9 mouse cellular contexts compared by ENCODE assay signal in the genomic region with DNA sequence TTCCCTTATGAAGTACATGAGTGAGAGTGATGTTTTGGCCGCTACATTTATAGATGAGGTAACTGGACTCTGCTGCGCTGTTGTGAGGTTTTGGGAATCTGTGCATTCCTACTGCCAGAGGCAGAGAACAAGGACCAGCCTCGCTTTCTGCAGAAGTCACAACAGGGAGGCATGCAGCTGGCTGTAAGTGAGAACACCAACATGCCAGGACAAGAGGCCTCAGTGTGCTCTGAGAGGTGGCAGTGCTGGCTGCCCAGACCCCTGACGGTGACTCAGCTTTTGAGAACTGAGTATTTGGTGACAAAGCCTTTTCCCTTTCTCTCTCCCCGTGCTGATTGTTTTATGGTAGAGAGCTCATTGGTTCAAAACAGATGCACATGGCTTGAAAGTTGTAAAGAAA. TPM values are rescaled to one million over a fixed set of nuclear protein-coding genes. Genes with fewer than 3 reads are reported as not detected.
DNase-seq lines count a peak whose midpoint lies in the region; ATAC-seq and TF ChIP-seq lines count a peak whose summit lies in the region.
"Had no signal": no experiment of that assay in that cellular context is flagged by ENCODE, and none has a peak within 500 bp of the region (broad histone marks: within the 10 kb centered on the region; RNA-seq: fewer than 3 reads in every experiment).

No protein-coding gene starts in this region.

- H3K9me3 ChIP-seq in embryonic facial prominence, embryonic 10.5 days: no peaks in the 10 kb centered on the region
- no peaks in the 10 kb centered on the region for H3K9me3 ChIP-seq in heart, embryonic 15.5 days (replicated peaks)
- no peaks in the 10 kb centered on the region for H3K9me3 ChIP-seq in midbrain, embryonic 15.5 days

- intact Hi-C loops in left cerebral cortex, adult 2 months (cut with DNase I): loop anchor here (5.0 kb wide), 2 partner anchors 78 to 282 kb away; a partner anchor contains a TSS
- intact Hi-C loops in left cerebral cortex, postnatal 25 days (cut with DNase I): loop anchor here (5.0 kb wide), 1 partner anchor 78 kb away; no protein-coding TSS in a partner anchor

- WGBS in embryonic facial prominence, embryonic 10.5 days: 56% methylated on average over 5 of the region's 5 CpGs
- 33% methylated on average over 5 of the region's 5 CpGs for WGBS in heart, embryonic 15.5 days
- 45% methylated on average over 5 of the region's 5 CpGs for WGBS in midbrain, embryonic 15.5 days

- H3K27ac ChIP-seq in left cerebral cortex, adult 2 months: peak overlapping the region; percentile 59; the same call in 1 of the 2 replicates
- peak overlapping the region; percentile 46; the same call in 1 of the 2 replicates for H3K27ac ChIP-seq in embryonic facial prominence, embryonic 10.5 days (replicated peaks)
- peak overlapping the region; percentile 25; the same call in 1 of the 2 replicates for H3K27ac ChIP-seq in heart, embryonic 15.5 days
- 0 out of 2 replicates have a peak overlapping the region, but pooled peaks have one; percentile 57 for H3K27ac ChIP-seq in midbrain, embryonic 15.5 days

- H3K4me2 ChIP-seq in heart, embryonic 15.5 days: peak overlapping the region; percentile 67
- H3K4me2 ChIP-seq in midbrain, embryonic 15.5 days: peak overlapping the region; percentile 51

- no peak overlapping the region; the same call in 1 of the 2 replicates for H3K4me3 ChIP-seq in left cerebral cortex, adult 2 months
- H3K4me3 ChIP-seq in embryonic facial prominence, embryonic 10.5 days: no peak overlapping the region
- H3K4me3 ChIP-seq in heart, embryonic 15.5 days: no peak overlapping the region
- no peak overlapping the region for H3K4me3 ChIP-seq in midbrain, embryonic 15.5 days

- no peak for ATAC-seq in heart, embryonic 15.5 days (replicated peaks; ENCODE audit: insufficient number of reproducible peaks, insufficient read depth, low FRiP score, low read depth)
- no peak for ATAC-seq in midbrain, embryonic 15.5 days (replicated peaks)
- ATAC-seq in erythroblast, adult 5-6 weeks (replicated peaks; ENCODE audit: low FRiP score, poor library complexity, severe bottlenecking): no peak

- DNase-seq in left cerebral cortex, adult 2 months (ENCODE audit: extremely low spot score in 1 of 2, low spot score in 2 of 2): no peak
- DNase-seq in left cerebral cortex, postnatal 25 days (ENCODE audit: low spot score in 2 of 2): no peak
- peak; percentile 30 for DNase-seq in embryonic facial prominence, embryonic 10.5 days (ENCODE audit: low spot score)
- DNase-seq in spleen, postnatal 10 days (ENCODE audit: low spot score in 2 of 2): no peak
- no peak for DNase-seq in right cerebral cortex, postnatal 14 days
- DNase-seq: lung, postnatal 36 days had no signal

- no peaks in the 10 kb centered on the region for H3K36me3 ChIP-seq in embryonic facial prominence, embryonic 10.5 days (replicated peaks)
- no peaks in the 10 kb centered on the region for H3K36me3 ChIP-seq in heart, embryonic 15.5 days
- no peaks in the 10 kb centered on the region for H3K36me3 ChIP-seq in midbrain, embryonic 15.5 days (replicated peaks)

- H3K9ac ChIP-seq in heart, embryonic 15.5 days: no peak overlapping the region
- no peak overlapping the region for H3K9ac ChIP-seq in midbrain, embryonic 15.5 days

- TF ChIP-seq CTCF in left cerebral cortex, adult 2 months (IDR thresholded peaks at IDR 0.05): no peak

- peaks cover 35% of the 10 kb centered on the region for H3K4me1 ChIP-seq in embryonic facial prominence, embryonic 10.5 days
- H3K4me1 ChIP-seq in heart, embryonic 15.5 days (replicated peaks): peaks cover 17% of the 10 kb centered on the region; the same call in 1 of the 2 replicates
- peaks cover 55% of the 10 kb centered on the region for H3K4me1 ChIP-seq in midbrain, embryonic 15.5 days

- peaks cover 25% of the 10 kb centered on the region for H3K27me3 ChIP-seq in embryonic facial prominence, embryonic 10.5 days (replicated peaks; ENCODE audit: low read depth, poor library complexity, severe bottlenecking)
- no peaks in the 10 kb centered on the region for H3K27me3 ChIP-seq in heart, embryonic 15.5 days
- no peaks in the 10 kb centered on the region for H3K27me3 ChIP-seq in midbrain, embryonic 15.5 days (replicated peaks)

RNA-seq across cellular contexts. Expression of a gene that starts 4.5 kb away (rescaled TPM):
- total RNA-seq in left cerebral cortex, adult 2 months (2021): 1 to 10 TPM; 3.6 TPM
- total RNA-seq in left cerebral cortex, postnatal 25 days (2021): 1 to 10 TPM; 3.7 to 4.1 TPM
- 0.64 and 0.65 TPM in 2 replicates for polyA plus RNA-seq in embryonic facial prominence, embryonic 10.5 days (2016; fragmentation: Nextera tagmentation; extraction: Ambion mirVana)
- polyA plus RNA-seq in heart, embryonic 15.5 days (2015; fragmentation: Nextera tagmentation; extraction: Ambion mirVana): 0.66 and 1.6 TPM in 2 replicates
- polyA plus RNA-seq in midbrain, embryonic 15.5 days (2015; fragmentation: Nextera tagmentation; extraction: Ambion mirVana): 19.2 and 19.9 TPM in 2 replicates
- not detected in 2 replicates for total RNA-seq in erythroblast, adult 5-6 weeks (2015; ENCODE audit: low replicate concordance)
- 0.28 TPM in 1 of 2 replicates, not detected in the other for total RNA-seq in erythroblast, adult 5-6 weeks (2017; ENCODE audit: low replicate concordance)
